Mouse (Mus musculus): ENCODE measurements around the gene Syce1l. TPM values are rescaled to one million over a fixed set of nuclear protein-coding genes. Genes with fewer than 3 reads are reported as not detected.
A peak's percentile ranks its signal among the peaks of the same experiment; 100 is the strongest.

Syce1l gene
- under 1 TPM in 1 of 2 experiments, not detected in 1; 0.73 TPM for total RNA-seq (2021)

- intact Hi-C loops (cut with DNase I): no loop called here
- no peak for DNase-seq (ENCODE audit: low spot score in 2 of 2)
Observed at GRCm38 (mm10) chr8:113642926-113643325, at the start of gene Syce1l. TSS of gene Syce1l (plus strand) at chr8:113643213.

- intact Hi-C loops (cut with DNase I): no loop called here
- DNase-seq (ENCODE audit: low spot score in 2 of 2): no peak
Observed at GRCm38 (mm10) chr8:113598401-113598800, 44.6 kb upstream of the Syce1l start.

DNA sequence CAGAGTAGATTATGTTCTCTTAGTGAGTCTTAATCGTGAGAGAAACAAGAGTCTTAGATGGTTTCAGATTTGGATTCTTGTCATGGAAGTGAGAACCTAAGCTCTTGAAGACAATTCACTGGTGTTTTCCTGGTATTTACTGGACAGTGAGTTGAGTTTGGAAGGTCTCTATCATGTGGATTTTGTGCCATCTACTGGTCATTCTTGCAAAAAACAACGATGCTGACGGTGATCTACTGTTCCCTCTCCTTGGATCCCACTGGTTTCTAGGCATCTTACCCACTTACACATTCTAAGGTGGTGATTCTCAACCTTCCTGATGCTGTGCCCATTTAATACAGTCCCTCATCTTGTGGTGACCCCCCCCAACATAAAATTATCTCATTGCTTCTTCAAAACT, 10.4 kb upstream of the Syce1l start:
- intact Hi-C loops (cut with DNase I): loop anchor here (2.0 to 10.0 kb wide), 5 partner anchors 50 to 1758 kb away; partner anchors contain the start of genes Cntnap4 and Tmem170
- peak; percentile 58 to 79 for DNase-seq (ENCODE audit: low spot score in 2 of 2)

DNA sequence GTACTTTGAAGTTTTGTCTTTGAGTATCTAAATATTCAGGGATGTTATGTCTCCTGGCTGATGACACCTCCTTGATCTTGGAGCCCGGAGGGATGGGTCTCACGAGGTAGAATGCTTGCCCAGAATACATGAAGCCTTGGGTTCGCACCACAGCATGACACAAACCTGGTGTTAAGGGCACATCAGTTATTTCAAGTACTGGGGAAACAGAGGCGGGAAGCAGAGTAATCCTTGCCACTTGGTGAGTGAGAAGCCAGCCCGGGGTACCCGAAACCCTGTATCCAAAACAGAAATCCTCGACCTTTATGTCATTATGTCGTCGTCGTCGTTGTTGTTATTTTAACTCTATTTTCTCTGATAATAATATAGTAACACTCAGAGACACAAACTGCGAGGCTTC, 8.9 kb upstream of the Syce1l start:
- intact Hi-C loops (cut with DNase I): loop anchor here (5.0 to 10.0 kb wide), 4 partner anchors 52 to 1759 kb away; partner anchors contain the start of genes Cntnap4 and Tmem170
- no peak for DNase-seq (ENCODE audit: low spot score in 2 of 2)

DNA sequence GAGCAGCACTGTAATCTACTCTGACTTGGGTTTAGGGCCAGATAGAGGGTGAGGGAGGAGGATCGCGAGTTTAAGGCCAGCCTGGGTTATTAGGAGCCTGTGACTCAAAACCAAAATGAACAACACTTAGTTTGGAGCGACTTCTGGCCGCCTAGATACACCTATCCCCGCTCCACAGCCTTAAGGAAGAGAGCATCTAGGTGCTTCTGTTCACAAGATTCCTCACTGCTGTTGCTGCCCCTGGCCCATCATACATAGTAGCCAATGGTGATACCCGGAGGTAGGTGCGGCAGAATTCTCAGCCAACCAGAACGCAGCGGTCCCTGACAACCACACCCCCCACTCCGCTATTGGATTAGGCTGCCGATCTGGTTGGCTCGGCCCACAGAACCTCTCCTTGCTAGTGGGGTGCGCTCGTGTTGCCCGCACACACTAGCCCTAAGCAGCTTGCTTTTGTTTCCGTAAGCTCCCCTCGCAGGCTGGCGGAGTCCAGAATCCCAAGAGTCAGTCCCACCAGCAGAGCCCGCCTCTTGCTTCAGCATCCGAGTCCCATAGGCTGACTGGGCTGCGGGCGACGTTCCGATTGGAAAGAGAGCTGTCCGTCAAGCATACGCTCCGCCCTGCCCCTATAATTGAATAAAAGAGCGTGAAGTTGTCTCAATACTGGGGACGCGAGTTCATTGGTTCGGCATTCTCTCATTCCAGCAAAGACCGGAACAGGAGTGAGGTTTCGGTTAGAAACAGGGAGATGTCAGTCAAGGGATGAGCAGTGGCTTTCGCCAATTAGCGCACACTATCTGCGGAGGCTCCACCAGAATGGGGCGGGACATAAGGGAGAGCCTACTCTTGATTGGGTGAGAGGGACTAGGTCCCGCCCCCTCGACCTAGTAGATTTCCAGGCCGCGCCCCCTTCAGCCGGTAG, 8.1 kb upstream of the Syce1l start, which contains the start of gene Mon1b:
Gene Mon1b (plus strand): TSS at position 918 of the 922 bp plus-strand sequence.
- peak; percentile 99 to 100 for DNase-seq (ENCODE audit: low spot score in 2 of 2)
- intact Hi-C loops (cut with DNase I): loop anchor here (5.0 to 10.0 kb wide), 4 partner anchors 53 to 1760 kb away; partner anchors contain the start of genes Cntnap4 and Tmem170

DNA sequence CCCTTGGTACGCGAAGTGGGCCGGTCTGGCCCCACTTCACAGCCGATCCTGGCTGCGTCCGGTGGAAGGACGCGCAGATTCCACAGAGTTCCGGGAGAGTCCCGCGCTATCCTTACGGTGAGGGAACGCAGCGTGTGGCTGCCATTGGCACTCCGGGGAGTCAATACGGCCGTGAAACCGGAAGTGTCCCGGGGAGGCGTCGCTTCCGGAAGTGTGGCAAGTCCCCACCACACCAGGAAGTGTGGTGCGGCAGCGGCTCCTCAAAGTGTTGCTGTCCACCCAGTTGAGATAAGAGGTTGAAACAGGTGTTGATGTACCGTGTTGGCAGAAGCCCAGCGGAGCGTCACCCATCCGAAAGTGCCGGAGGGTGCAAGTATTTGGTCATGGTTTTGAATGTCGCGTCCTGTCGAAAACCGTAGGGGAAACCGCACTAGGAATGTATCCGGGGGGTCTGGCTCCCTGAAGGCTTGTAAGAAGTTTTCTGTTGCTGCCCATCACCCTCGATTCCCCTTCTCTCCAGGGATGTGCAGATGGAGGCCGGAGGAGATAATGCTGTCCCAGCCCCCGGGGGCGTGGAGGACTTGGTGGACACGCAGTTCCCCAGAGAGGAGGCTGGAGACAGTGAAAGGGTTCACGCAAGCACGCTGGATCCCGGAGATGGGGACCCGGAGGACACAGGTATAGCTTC, 7.3 kb upstream of the Syce1l start:
- no peak for DNase-seq (ENCODE audit: low spot score in 2 of 2)
- intact Hi-C loops (cut with DNase I): loop anchor here (10.0 kb wide), 2 partner anchors 1061 to 1761 kb away; partner anchors contain the start of genes Cntnap4 and Tmem170

DNA sequence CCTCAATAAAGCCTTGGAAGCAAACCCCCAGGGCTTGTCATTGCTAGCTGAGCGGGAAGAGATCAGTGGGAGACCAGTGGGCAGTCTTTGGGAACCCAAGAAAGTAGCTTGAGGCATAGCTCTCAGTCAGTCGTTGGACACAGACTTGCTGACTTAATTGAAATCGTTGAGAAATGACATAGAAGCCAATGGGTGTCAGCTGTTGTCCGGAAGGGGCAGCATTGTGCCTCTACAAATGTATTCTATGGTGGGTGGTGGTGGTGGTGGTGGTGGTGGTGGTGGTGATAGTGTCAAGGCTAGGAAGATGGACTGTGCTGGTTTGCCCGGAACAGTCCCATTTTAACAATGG, 6.8 kb upstream of the Syce1l start:
- DNase-seq (ENCODE audit: low spot score in 2 of 2): no peak
- intact Hi-C loops (cut with DNase I): loop anchor here (10.0 kb wide), 2 partner anchors 1061 to 1761 kb away; partner anchors contain the start of genes Cntnap4 and Tmem170

DNA sequence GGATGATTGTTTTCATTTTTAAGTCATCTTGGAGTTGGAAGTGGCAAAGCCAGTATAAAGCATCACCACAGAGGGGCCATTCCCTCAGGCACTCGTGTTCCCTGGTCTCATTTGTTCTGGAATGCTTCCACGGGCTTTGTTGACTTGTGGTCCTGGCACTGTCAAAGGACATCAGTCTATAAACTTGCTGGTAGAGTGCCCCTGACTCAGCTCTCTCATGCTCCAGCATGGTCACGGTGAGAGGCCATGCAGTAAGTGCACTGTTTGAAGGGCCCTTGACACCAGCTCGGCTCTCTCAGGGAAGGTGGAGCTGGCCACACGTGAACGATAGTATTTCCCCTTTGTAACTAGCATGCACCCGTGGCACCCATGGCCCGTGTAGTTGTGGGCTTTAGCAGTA, 2.7 kb upstream of the Syce1l start:
- no peak for DNase-seq (ENCODE audit: low spot score in 2 of 2)
- intact Hi-C loops (cut with DNase I): no loop called here

- DNase-seq (ENCODE audit: low spot score in 2 of 2): no peak
- intact Hi-C loops (cut with DNase I): no loop called here
Observed at GRCm38 (mm10) chr8:113643479-113644210, 632 bp downstream of the Syce1l start.

DNA sequence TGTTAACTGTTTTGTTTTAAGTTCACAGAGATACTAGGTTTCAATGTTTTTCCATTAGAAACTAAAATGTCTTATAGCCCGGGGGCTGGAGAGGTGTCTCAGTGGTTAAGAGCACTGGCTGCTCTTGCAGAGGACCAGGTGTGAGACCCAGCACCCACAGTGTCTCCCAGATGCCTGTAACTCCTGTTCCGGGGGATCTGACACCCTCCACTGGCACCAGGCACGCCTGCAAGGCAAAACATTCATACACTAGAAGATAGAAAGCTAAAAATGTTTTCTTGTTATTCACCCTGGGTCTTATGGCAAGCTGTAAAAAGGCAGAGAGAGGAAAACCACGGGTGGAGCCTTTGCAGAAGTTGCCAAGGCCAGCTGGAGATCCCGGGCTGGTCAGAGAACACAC, 2.2 kb downstream of the Syce1l start:
- no peak for DNase-seq (ENCODE audit: low spot score in 2 of 2)
- intact Hi-C loops (cut with DNase I): no loop called here

DNA sequence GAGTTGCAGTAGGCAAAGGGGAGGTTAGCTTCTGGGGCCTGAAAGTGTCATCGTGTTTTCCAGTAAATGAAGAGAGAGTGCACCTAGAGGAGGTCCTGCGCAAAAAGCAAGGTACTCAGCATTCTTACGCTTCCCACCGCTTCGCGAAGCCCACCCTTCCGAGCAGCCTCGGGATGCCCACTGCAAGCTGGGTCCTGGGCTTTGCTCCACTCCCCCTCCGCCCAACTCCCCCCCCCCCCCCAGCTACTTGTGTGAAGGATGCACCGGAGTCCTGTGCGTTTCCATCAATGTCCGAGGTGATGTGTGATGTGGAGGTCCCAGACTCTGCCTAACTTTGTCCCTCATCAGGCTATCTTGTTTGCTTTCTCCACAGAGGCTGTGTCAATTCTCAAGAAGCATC, 9.4 kb downstream of the Syce1l start:
- DNase-seq (ENCODE audit: low spot score in 2 of 2): no peak
- intact Hi-C loops (cut with DNase I): no loop called here

DNA sequence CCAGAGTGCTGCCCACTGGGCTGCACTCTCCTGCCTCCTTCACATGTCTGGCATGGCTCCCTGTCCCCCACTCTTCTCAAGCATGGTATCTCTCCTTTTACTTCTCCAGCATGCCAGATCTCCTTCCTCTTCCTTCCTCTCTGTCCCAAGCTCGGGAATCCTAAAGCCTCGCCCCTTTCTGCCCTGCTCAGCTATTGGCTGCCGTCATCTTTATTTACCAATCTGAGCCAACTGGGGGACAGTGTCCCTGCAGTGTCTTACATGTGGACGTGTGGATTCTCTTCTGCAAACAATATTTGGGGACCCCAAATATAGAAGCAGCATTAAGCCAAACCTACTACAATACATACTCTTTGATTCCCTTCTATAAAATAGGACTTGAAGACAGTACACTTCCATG, 10.1 kb downstream of the Syce1l start:
- no peak for DNase-seq (ENCODE audit: low spot score in 2 of 2)
- intact Hi-C loops (cut with DNase I): no loop called here

DNA sequence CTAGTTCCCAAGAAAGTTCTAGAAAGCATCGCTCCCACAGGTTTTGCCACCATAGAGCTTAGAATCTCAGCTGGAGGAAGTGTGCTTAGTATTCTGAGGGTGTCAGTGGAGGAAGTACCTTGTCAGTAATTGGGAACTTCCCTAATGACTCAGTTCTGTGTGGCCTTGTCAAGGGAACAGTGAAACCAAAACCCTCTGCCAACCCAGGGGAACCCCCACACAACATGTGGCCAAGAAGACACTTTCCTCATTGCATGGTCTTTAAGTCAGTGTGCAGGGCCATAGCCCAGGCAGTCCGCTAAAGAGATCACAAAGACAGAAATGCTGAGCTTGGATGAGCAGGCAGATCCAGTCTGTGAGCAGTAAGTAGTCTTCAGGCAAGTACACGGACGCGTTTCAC, 13.1 kb downstream of the Syce1l start:
- intact Hi-C loops (cut with DNase I): no loop called here
- no peak for DNase-seq (ENCODE audit: low spot score in 2 of 2)

- DNase-seq (ENCODE audit: low spot score in 2 of 2): no peak
- intact Hi-C loops (cut with DNase I): no loop called here
Observed at GRCm38 (mm10) chr8:113656681-113657298, 13.8 kb downstream of the Syce1l start.

DNA sequence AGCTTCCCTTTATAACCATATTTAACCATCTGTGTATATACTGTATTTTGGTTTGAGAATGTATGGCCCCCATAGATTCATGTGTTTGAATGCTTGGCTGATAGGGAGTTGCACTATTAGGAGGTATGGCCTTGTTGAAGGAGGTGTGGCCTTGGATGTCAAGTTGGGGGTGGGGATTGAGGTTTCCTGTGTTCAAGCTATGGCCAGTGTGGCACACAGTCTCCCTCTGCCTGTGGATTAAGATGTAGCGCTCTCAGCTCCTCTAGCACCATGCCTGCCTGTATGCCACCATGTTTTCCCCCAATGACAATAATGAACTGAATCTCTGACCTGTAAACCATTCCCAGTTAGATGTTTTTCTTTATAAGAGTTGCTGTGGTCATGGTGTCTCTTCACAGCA, 17.1 kb downstream of the Syce1l start:
- no peak for DNase-seq (ENCODE audit: low spot score in 2 of 2)
- intact Hi-C loops (cut with DNase I): no loop called here

GRCm38 (mm10) chr8:113664544-113664943, 21.5 kb downstream of the Syce1l start:
- DNase-seq (ENCODE audit: low spot score in 2 of 2): peak; percentile 87 to 94
- intact Hi-C loops (cut with DNase I): loop anchor here (1.0 to 2.0 kb wide), 5 partner anchors 186 to 774 kb away; no protein-coding TSS in a partner anchor

GRCm38 (mm10) chr8:113665036-113665435, 22.0 kb downstream of the Syce1l start:
- no peak for DNase-seq (ENCODE audit: low spot score in 2 of 2)
- intact Hi-C loops (cut with DNase I): loop anchor here (2.0 to 5.0 kb wide), 4 partner anchors 186 to 704 kb away; no protein-coding TSS in a partner anchor

DNA sequence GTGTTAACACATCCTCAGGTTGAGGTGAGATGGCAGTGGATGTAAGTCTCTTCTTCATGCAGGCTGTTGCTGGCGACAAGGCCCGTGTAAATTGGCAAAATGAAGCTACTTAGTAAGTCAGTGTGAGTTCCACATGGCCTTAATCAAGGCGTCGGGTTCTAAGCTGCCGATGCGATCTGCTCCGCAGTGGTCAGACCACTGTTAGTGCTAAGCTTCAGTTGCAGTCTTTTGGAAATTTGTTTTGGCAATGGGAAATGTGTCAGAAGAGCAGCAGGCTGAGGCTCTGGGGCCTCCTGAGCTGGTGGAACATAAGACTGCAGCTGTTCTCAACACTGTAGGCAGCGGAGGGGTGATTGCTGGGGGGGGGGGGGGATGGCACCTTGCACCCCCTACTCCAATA, 22.9 kb downstream of the Syce1l start:
- DNase-seq (ENCODE audit: low spot score in 2 of 2): no peak
- intact Hi-C loops (cut with DNase I): loop anchor here (2.0 to 5.0 kb wide), 4 partner anchors 185 to 703 kb away; no protein-coding TSS in a partner anchor
